Mouse (Mus musculus): Measurements from ENCODE around the gene Ifnar1.
A peak's percentile ranks its signal among the peaks of the same experiment; 100 is the strongest.
"Not testable (repeated sequence)": the region's sequence is repeated elsewhere in the genome, so short reads cannot be mapped to it uniquely, and the experiment has no call there.

Ifnar1 gene

GRCm38 (mm10) chr16:91484808-91485700, at the start of gene Ifnar1:
Gene Ifnar1, plus strand, starts transcription at chr16:91485238.
- peak; percentile 100 for DNase-seq

- no peak for DNase-seq
These were observed 47.0 kb upstream of the Ifnar1 start for GRCm38 (mm10) chr16:91438081-91438480.

- DNase-seq, result not testable (repeated sequence)
These were observed 46.4 kb upstream of the Ifnar1 start for GRCm38 (mm10) chr16:91438599-91438998.

GRCm38 (mm10) chr16:91441366-91441765, 43.7 kb upstream of the Ifnar1 start:
- peak; percentile 74 for DNase-seq

- DNase-seq, result no peak
These were observed 43.2 kb upstream of the Ifnar1 start for GRCm38 (mm10) chr16:91441811-91442240.

GRCm38 (mm10) chr16:91442446-91442845, 42.6 kb upstream of the Ifnar1 start:
- DNase-seq, result no peak

GRCm38 (mm10) chr16:91443211-91443611, 41.8 kb upstream of the Ifnar1 start:
- DNase-seq, result no peak

GRCm38 (mm10) chr16:91444847-91445246, 40.2 kb upstream of the Ifnar1 start:
- no peak for DNase-seq

- no peak for DNase-seq
These were observed 39.5 kb upstream of the Ifnar1 start for GRCm38 (mm10) chr16:91445566-91445965.

GRCm38 (mm10) chr16:91446778-91447511, 38.1 kb upstream of the Ifnar1 start:
- no peak for DNase-seq

- DNase-seq, result peak; percentile 39
These were observed 37.5 kb upstream of the Ifnar1 start for GRCm38 (mm10) chr16:91447512-91447900.

- no peak for DNase-seq
These were observed 37.0 kb upstream of the Ifnar1 start for GRCm38 (mm10) chr16:91448088-91448487.

- DNase-seq, result no peak
These were observed 36.1 kb upstream of the Ifnar1 start for GRCm38 (mm10) chr16:91448895-91449294.

GRCm38 (mm10) chr16:91450137-91451064, 34.6 kb upstream of the Ifnar1 start:
- no peak for DNase-seq

GRCm38 (mm10) chr16:91451949-91452348, 33.1 kb upstream of the Ifnar1 start:
- DNase-seq, result no peak

- DNase-seq, result peak; percentile 56
These were observed 32.6 kb upstream of the Ifnar1 start for GRCm38 (mm10) chr16:91452363-91452896.

- DNase-seq, result no peak
These were observed 29.2 kb upstream of the Ifnar1 start for GRCm38 (mm10) chr16:91455868-91456267.

- no peak for DNase-seq
These were observed 26.7 kb upstream of the Ifnar1 start for GRCm38 (mm10) chr16:91458301-91458746.

GRCm38 (mm10) chr16:91458976-91459375, 26.1 kb upstream of the Ifnar1 start:
- peak; percentile 58 for DNase-seq

- no peak for DNase-seq
These were observed 25.6 kb upstream of the Ifnar1 start for GRCm38 (mm10) chr16:91459396-91459795.

GRCm38 (mm10) chr16:91459841-91460370, 25.1 kb upstream of the Ifnar1 start:
- DNase-seq, result no peak

- no peak for DNase-seq
These were observed 23.9 kb upstream of the Ifnar1 start for GRCm38 (mm10) chr16:91461066-91461638.

Data from lung, postnatal 14 days (tissue).